Mouse (Mus musculus) CD4-positive helper T cell, adult 2 months (primary cell): ENCODE measurements around the gene Zfp975.
A peak's percentile ranks its signal among the peaks of the same experiment; 100 is the strongest.
"Not testable (repeated sequence)": the region's sequence is repeated elsewhere in the genome, so short reads cannot be mapped to it uniquely, and the experiment has no call there.

ENCODE experiments used
- DNase-seq: peaks from one replicate; pipeline ENCODE4 v3.0.0-alpha.2; 2012; ENCODE audit warnings: low read depth, missing footprints, low spot score

Gene Zfp975

GRCm38 (mm10) chr7:42692362-42693158 is at the start of gene Zfp975:
Zfp975 (minus strand) TSS chr7:42692742.
- peak; percentile 72 for DNase-seq

DNA sequence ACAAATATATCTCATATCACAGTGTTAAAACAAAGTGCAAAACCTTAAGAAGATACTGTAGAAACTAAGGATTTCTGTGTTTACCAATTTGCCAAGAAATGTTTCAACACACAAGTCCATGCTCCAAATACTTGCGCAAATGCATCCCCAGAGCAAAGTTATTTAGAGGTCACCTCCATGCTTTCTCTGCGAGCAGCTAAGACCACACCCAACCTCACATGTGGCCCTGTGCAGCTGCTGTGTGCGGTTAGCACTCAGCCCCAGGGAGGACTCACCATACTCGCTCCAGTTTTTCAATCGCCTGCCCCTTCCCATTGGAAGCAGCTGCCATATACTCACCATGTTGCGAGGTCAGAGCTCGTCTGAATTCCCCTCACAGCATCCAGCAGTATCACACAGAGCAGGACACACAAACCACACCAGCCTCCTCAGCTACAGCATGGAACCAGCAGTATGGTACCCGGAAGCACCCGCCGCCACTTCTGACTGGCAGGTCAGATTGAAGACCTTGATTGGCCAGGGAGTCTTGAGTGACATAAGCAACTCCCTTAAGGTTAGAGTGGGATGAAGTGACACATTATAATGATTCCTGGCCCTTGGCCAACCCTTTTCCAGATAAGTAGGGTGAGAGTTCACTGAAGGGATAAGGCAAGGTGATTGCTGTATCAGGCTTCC is 46.1 kb upstream of the Zfp975 start:
- no peak for DNase-seq

- DNase-seq: not testable (repeated sequence)
These were observed 34.4 kb upstream of the Zfp975 start, which contains the start of gene Gm17067 for GRCm38 (mm10) chr7:42726917-42727316. Gm17067 (minus strand) TSS chr7:42727017.

DNA sequence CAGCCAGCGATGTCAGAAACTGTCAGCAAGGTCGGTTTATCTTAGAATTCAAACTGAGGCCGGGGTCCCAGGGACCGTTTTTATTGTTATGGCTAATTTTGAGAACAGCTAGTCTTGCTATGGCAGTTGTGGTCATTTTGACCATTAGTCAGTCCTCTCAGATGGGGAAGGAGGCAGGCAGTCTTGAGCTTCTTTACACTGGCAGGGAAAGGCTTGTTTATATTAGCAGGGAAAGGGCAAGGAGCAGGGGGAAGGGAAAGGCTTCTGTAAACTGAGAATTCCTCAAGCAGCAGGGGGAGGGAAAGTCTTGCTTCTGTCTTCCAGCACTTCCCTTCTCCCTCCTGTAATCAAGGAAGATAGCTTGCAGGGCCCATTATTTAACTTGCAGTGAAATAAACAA is 709 bp upstream of the Zfp975 start:
- DNase-seq: not testable (repeated sequence)

GRCm38 (mm10) chr7:42680081-42680480 is 12.5 kb downstream of the Zfp975 start:
- not testable (repeated sequence) for DNase-seq

- not testable (repeated sequence) for DNase-seq
These were observed 12.9 kb downstream of the Zfp975 start for GRCm38 (mm10) chr7:42679646-42680045.

DNA sequence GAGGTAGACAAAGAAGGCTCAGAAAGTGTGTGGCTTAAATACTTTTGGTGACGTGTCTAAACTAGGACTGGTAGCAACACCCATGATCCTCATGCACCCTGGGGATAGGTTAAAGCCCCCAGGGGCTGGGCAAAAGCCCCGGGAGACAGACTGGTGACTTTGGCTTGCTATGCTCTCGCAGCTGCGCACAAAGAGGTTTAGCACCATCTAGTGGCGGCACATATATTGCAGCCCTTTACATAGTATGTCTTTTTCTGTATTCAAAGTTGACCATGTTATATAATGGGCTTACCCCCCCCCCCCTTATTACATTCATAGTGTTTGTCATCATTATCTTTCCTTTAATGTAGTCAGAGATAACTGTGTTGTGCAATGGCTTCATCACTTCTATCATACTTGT is 32.4 kb downstream of the Zfp975 start:
- DNase-seq: peak; percentile 12

DNA sequence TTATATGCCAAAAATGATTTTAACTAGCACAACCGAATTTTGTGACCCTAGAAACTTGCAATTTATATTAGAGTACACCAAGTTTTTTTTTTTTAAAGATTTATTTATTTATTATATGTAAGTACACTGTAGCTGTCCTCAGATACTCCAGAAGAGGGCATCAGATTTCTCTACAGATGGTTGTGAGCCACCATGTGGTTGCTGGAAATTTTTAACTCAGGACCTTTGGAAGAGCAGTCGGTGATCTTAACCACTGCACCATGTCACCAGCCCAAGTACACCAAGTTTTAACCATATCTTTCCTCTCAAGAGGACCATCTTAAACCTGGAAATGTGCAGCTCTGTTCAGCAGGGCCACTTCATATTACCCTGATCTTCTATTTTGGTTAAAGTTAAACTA is 37.3 kb downstream of the Zfp975 start:
- not testable (repeated sequence) for DNase-seq

- DNase-seq: not testable (repeated sequence)
These were observed 49.4 kb downstream of the Zfp975 start for GRCm38 (mm10) chr7:42643120-42643620.

DNA sequence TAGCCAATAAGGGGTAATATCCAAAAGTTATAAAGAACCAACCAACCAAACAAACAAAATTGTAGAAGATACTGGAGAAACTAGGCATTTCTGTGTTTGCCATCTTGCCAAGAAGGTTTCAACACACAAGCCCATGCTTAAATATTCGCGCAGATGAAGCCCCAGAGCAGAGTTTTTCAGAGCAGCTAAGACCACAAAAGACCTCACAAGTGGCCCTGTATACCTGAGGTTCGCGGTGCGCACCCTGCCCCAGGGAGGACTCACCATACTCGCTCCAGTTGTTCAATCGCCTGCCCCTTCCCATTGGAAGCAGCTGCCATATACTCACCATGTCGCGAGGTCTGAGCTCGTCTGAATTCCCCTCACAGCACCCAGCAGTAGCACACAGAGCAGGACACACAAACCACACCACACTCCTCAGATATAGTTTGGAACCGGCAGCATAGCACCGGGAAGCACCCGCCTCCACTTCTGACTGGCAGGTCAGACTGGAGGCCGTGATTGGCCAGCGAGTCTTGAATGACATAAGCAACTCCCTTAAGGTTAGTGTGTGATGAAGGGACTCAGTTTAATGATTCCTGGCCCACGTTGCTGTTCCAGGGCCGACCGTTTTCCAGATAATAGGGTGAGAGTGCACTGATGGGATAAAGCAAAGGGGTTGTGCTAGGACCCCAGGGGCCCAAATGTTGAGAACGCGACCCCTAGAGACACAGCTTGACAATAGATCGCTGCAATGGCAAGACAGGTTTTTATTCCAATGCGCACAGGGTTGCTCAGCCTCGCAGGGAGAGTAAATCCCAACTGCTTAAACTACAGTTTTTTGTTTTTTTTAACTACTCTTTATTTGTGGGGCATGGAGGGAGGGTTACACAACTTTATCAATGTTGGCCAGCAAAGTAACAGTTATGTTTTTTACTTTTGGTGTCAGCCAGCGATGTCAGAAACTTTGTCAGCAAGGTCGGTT is 50.1 kb downstream of the Zfp975 start, which contains the start of gene Zfp976:
TSS of gene Zfp976 (minus strand) at position 437 of the 964 bp plus-strand sequence.
- DNase-seq: peak; percentile 11

GRCm38 (mm10) chr7:42631031-42631430 is 61.5 kb downstream of the Zfp975 start:
- DNase-seq: not testable (repeated sequence)
